Mouse (Mus musculus): ENCODE measurements around the gene Ins2. TPM values are rescaled to one million over a fixed set of nuclear protein-coding genes. Genes with fewer than 3 reads are reported as not detected.

The Ins2 gene
- total RNA-seq, 4 experiments from 2014 or later = not detected

DNA sequence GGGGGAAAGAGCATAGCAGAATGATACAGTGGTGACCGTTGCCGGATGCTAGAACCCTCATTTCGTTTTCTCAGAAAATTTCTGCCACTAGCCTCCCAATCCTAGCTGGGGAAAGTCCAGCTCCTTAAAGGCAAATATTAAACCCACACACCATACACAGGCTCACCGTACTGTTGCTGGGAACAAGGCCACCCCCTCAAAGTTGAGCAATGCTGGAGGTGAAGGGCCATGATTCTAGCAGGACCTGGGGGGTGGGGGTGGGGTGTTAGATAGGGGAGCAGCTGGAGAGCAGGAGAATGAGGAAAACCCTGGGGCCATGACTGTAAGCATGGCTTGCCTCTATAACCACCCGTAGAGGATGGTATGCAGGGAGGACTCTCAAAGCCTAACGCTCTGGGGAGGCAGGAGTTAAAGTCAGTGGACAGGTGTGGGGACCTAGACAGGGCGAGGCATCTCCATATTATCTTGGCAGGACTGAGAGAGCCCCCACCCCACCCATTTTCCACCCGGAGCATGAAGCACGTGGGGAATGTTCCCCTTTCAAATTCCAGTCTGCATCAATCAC, 78.6 kb downstream of the Ins2 start:
- no peak for DNase-seq (ENCODE audit: low spot score in 2 of 2)

DNA sequence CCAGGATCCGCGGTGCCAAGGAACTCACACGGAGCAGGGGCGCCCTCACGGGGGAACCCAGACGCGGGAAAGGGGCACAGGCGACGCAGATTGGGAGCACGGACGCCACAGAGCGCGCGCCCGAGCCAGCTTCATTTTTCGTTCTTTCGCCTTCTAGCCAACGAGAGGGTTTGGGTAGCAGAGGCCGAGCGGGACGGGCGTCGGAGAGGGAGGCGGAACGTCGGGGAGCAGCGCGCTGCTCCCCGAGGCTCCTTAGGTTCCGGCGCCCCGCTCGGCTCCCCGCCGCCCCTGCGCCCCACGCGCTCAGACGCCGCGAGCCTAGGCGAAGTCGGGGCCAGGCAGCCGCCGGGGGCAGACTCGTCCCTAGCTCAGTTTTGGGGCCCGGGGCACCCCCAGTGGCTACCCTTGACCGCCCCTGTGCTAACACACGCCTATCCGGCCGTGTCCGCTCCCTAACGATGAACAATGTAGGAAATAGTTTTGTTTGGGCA, 79.2 kb downstream of the Ins2 start:
- DNase-seq (ENCODE audit: low spot score in 2 of 2) = no peak

DNA sequence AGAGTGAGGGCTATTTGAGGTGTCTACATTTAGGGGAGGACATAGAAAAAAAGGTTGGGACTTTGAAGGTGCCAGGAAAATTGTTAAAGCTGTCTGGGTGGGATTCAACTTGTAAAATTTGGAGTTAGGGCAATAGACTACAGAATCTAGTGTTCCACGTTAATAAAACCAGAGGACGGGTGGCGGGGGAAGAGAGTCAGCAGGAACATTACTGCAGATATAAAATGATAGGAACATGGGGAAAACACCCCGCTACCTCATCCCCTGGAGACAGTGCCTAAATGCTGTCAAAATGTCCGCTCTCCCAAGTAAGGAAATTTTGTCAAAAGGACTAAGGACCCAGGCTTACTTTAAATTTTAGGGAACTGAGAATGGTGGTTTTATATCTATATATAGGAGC, 80.0 kb downstream of the Ins2 start:
- no peak for DNase-seq (ENCODE audit: low spot score in 2 of 2)

DNA sequence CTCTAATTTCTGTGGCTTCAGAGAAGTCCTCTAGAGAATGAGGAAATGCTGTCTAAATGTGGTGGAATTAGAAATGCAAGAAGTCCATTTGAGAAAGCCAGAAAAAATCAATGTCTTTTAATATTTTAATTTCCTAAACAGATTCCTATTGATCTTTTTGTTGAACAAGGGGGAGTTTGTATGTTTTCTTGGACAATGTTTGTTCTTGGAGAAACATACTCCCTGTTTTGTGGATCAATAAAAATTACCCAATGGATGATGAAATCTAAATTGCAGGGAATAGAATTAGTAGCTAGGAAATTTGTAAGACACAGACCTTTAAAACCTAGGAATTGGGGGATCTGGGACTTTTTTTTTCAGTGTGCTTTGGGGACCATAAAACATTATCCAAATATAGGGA, 81.4 kb downstream of the Ins2 start:
- DNase-seq (ENCODE audit: low spot score in 2 of 2) = no peak

DNA sequence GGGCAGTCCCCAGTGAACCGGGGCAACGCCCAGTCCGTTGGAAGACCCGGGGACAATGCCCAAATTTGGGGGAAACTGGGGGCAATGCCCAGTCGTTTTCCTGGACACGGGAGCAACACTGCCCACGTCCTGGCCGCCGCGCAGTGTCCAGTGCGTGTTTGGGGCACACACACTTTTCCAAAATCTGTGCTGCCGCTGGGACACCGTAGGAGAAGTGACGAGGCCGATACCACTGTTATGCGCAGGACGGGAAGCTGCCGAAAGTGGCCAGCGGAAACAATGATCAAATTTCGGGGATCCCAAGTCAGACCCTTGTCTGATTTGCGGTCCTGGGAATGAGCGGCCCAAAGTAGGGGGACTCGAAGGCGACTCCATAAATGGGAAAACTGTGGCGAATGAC, 82.1 kb downstream of the Ins2 start:
- no peak for DNase-seq (ENCODE audit: low spot score in 2 of 2)

DNA sequence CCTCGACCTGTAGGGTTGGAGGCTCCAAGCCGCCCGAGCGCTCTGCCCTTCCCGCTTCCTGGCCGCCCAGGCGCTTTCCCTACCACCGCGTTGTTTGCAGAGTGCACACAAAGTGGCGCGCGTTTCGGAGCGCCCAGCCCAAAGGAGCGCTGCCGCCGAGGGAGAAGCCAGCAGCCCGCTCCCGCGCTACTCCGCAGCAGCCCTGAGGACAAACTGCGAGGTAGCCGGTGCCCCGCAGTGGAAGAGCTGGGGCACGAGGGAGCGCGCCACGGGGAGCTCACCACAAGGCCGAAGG, 82.6 kb downstream of the Ins2 start:
- no peak for DNase-seq (ENCODE audit: low spot score in 2 of 2)

DNA sequence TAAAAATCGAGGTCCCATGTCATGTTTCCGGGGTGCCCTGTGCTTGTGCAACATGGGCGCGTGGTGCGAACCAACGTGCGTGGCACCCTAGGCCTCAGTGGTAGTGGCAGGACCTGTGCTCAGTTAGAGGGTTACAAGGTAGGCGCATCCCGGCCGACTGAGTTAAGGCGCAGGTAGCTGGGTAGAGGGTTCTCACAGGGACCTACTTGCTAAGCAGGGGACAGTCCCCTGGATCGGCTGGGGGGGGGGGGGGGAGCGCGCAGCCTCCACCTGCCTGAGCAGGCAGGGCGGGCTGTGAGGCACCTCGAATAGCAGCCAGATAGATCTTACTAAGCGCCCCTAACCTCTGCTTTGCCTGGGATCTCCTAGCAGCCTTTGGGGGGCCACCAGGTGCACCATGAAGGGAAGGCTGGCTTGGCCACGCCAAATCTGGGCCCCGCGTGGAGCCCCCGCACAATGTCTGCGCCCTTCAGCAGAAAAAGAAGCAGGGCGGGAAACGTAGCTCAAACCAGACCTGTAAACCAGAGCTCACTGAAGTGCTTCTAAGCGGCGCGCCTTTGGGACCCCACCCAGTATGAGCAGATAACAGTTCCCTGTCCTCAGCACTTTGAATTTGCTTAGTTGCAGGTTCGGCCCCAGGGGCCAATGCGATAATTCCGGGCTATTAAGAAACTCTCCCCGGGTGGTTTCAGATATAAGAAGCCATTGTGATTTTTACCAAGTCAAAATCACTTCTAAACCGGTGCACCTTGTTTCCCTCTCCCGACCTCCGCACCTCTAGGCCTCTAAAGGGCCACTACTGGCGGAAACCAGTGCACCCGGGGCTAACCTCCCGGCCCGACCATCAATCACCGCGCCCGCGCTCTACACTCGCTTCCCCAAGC, 83.2 kb downstream of the Ins2 start:
- no peak for DNase-seq (ENCODE audit: low spot score in 2 of 2)

DNA sequence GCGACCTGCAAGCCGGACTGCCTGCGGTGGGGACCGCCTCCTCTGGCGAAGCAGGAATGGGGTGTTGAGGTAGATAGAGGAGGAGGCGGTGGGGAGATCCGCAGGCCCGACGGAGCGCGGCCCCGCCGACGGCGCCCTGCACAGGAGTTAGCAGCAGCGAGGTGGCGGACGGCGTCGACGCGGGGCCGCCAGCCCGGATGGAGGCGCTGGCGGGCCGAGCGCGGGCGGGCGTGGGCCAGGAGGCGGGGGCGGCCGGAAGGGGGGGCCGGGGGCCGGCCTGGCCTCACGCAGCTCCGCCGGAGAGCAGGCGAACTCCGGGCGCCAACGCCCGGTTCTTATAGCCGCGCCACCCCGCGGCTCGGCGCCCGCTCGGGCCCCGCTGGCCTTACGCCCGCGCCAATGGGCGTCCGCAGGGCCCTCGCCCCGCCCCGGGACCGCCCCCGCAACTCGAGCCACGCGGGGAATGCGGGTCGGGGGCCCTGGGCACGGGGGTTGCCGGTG, 84.0 kb downstream of the Ins2 start:
- no peak for DNase-seq (ENCODE audit: low spot score in 2 of 2)

DNA sequence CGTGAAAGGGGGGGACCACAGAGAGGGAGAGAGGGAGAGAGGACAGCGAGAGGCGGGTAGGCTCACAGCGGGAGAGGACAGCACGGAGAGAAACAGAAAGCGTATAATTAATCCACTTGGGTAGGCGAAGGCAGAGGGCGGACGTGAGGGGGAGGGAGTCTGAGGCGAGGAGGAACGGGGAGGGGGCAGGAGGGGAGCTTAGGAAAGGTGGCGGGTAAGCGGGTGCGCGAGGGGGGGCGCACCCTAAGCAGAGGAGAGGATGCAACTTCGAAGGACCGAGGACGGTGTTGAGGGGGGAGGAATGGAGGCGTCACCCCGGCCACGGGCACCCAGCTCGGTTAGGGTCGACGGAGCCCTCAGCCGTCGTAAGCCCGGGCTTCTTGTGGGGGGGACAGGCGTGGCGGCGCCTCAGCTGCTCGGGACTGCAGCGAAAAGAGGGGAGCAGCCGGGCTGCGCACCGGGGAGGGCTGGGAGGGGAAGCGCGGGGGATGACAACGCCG, 84.5 kb downstream of the Ins2 start:
- DNase-seq (ENCODE audit: low spot score in 2 of 2) = no peak

DNA sequence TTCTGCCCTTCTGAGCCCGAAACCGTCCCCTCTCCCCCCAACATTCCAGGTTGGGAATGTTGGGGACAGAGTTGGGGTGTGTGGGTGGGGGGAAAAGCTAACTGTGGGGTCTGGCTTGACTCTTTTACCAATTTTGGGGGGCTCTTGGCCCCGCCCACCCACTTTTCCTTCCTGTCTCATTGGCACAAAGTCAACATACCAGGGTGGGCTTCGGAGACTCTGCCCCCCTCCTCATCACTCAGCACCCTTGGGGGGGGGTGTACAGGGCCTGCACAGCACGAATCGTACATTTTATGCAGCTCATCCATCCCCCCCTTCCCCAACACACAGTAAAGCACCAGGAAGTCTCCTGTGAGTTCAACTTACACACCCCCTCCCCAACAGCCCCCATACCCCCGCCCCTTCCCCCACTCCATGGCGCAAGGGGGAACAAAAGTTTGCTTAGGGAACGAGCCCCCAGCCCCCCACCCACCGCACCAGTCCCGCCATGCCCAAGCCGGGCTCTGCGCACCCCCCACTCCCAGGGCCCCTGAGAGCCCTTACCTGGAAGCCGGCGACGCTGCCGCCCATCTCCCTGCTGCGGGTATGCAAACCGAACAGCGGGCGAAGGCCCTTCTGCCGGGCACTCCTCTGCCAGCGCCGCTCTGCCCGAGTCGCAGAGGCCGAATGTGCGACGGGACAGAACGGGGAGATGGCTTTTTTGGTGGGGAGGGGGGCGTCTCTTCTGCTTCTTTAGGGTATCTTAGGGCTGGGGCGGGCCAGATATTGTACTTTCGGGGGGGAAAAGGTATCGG, 85.2 kb downstream of the Ins2 start:
- no peak for DNase-seq (ENCODE audit: low spot score in 2 of 2)

DNA sequence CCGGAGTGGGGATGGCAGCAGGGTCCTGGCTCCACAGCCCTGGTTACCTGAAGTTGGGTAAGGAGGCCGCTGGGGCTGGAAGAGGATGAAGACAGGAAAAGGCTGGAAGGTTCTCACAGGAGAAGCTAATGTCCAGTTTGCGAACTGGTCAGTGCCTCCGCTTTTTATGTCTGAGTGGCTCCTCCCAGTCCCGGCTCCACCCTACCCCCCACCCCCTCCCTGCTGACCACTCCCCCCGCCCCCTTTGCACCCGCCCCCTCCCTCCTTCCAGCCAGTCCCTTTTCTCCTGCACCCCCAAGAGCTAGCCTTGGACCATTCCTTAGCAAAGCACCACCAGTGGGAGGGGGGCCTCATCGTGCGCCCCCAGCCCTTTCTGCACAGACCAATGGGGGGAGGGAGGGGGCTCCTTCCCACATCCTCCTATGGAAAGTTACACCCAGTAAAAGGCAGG, 85.8 kb downstream of the Ins2 start:
- no peak for DNase-seq (ENCODE audit: low spot score in 2 of 2)

DNA sequence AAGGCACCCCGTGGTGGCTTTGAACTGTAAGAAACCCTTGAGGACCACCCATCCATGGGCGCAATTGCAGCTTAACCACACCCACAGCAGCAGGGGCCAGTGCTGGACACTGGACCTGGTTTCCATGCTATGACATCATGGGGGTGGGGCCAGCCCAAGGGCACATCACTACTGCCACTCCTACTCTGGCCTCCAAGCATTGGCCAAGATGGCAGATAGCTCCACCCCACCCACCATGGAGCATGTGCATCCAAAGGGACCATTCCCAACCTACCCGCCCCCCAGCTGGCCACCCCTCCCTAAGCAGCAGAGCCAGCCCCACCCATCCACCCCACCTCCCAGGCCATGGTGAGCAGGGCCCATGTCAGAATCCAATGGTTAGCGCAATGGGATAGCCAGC, 87.1 kb downstream of the Ins2 start:
- no peak for DNase-seq (ENCODE audit: low spot score in 2 of 2)

DNA sequence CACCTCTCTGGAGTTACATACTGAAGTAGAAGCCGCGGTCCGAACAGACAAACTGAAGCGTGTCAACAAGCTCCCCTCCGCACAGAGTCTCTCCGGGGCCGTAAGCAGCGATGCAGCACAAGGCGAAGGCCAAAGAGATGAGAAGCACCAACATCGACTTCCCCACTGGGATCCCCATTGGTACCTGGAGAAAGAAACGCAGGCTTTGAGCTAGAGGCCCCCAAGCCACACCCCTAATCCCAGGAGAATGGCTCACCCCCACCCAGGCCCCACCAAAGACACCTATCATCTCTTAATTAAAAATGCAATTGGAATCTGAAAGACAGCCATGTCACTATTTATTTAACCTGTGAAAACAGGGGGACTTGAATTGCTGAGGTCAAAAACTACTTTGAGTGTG, 87.5 kb downstream of the Ins2 start:
- no peak for DNase-seq (ENCODE audit: low spot score in 2 of 2)

DNA sequence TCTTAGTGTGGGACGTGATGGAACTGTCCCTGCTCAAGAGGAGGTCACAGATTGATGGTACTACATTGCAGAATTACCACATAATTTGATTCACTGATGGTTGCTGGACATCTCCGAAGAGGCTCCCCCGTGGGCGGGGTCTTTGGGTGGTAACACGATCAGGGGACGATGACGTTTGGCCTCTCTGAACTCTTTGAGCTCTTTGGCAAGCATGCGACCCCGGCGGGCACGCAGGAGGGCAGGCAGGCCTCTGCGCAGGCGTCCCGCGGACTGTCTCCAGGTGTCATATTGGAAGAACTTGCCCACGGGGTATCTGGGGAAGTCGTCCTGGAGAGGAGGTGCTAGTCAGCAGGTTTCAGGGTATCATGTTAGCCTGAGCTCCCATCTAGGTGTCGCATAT, 89.5 kb downstream of the Ins2 start:
- DNase-seq (ENCODE audit: low spot score in 2 of 2) = no peak

DNA sequence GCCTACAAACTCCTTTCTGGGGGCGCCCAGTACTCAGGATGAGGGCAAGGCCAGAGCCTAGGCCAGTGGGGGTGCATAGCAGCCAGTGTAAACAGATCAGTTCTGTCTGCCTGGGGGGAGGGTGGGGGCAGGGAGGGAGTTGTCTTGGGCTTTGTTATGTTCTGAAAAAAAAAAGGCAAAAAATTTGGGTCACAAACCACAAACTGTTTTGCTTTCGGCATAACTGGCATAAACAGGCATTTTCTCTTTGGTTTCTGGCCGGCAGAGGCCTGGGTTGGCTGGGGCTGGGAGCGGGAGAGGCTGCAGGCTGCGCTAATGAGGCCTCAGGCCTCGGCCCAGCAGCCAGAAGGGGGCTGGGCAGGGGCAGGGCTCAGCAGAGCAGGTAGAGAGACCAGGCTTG, 96.5 kb downstream of the Ins2 start:
- DNase-seq (ENCODE audit: low spot score in 2 of 2) = no peak

DNA sequence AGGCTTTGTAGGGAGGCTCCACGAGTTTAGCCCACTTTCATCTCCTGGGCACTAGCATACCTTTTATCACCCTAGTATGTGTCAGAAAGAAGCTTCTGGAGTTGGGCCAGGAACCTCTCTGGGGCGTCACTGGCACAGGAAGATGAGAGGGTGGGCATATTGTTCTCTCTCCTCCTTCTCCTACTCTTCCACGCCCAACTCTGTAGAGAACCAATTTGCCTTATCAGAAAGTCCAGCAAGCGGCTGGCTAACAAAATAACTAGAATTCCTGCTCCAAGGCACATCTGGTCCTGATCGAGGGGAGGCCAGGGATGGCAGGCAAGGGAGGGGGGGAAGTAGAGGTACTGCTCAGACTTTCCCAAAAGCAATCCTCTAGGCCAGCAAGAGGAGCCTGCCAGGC, 98.1 kb downstream of the Ins2 start:
- DNase-seq (ENCODE audit: low spot score in 2 of 2) = no peak

DNA sequence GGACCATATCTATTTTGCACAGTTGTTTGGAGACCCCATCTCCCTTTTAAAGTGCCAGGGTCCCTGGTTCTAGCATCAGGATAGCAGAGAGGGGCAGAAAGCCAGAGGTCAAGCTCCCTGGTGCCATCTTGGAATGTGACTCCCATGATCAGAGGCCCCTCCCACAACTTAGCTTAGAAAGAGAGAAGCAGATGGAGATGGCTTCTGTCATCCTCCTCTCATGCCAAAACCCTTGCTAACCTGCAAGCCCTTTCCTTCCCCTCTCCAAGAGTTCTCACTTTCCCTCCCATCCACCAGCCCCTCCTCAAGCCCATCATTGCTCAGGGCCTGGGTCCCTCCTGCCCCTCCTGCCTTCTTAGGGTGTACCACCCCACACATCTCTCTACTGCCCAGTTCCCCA, 107.0 kb downstream of the Ins2 start:
- no peak for DNase-seq (ENCODE audit: low spot score in 2 of 2)

DNA sequence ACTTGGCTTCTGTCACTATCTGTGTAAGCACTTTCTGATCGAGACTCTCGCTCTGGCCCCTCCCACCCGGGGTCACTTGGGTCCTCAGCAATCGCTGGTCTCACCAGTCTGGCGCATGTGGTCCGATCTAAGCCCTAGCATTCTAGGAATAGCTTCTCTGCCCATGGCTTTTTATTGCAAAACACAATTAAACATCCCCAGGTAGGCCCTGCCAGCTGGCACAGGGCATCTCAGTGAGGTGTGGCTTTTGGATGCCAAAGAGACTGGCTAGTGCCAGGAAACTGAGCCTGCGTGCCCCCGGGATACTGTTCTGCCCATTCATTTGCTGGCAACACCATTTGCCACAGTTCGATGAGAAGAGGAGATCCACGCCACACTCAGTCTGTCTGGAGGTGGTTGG, 112.5 kb downstream of the Ins2 start:
- no peak for DNase-seq (ENCODE audit: low spot score in 2 of 2)

DNA sequence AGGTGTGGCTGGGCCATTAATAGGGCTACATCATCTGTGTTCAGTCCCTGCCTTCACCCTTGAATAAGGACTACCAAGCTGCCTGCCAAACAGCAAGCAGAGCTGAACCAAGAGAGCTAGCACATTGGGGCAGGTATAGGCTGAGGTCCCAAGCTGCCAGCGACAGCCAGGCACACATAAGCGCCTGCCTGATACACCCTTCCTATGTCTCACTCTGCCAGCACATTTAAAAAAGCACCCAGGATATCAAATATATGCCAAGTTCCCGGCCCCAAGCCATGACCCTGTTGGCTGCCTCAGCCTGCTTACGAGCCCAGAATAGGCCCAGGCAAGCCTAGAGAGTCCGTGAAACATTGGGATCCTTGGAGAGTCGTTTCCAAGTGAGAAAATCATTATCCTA, 113.4 kb downstream of the Ins2 start:
- DNase-seq (ENCODE audit: low spot score in 2 of 2) = peak; percentile 59 to 78

Measured in gastrocnemius, adult 8-10 months (tissue).